Mouse (Mus musculus) heart, embryonic 15.5 days (tissue): ENCODE measurements at regions not wholly inside any gene's neighbourhood (a gene's known extent, or its start where the extent isn't known, plus 50 kb on each side); places are given as distances from the start of the nearest gene placed in this dataset.

Source experiments
- ATAC-seq: fragments of 200-750 bp; cut with Nextera tagmentation; replicated peaks from 2 replicates; pipeline ENCODE4 v1.8.0; 2017; ENCODE audit warnings: low read depth, moderate TSS enrichment; ENCODE audit not compliant: insufficient number of reproducible peaks, insufficient read depth, low FRiP score
- H3K27ac ChIP-seq: fragments of 300-500 bp; sonication (generic); 2 replicates; pipeline ENCODE4 v1.5.1; 2015; ENCODE audit warnings: mild to moderate bottlenecking, inconsistent platforms
- H3K27me3 ChIP-seq: fragments of 300-500 bp; sonication (generic); 2 replicates; pipeline ENCODE4 v1.6.1; 2015; ENCODE audit warnings: inconsistent platforms
- H3K36me3 ChIP-seq: fragments of 300-500 bp; sonication (generic); 2 replicates; pipeline ENCODE4 v1.6.1; 2015; ENCODE audit warnings: mild to moderate bottlenecking, inconsistent platforms
- H3K4me1 ChIP-seq: fragments of 300-500 bp; sonication (generic); replicated peaks from 2 replicates; pipeline ENCODE4 v1.6.1; 2015; ENCODE audit warnings: inconsistent platforms
- H3K4me2 ChIP-seq: fragments of 300-500 bp; sonication (generic); 2 replicates; pipeline ENCODE4 v1.6.1; 2015; ENCODE audit warnings: inconsistent platforms, mild to moderate bottlenecking, moderate library complexity
- H3K4me3 ChIP-seq: fragments of 300-500 bp; sonication (generic); 2 replicates; pipeline ENCODE4 v1.5.1; 2015; ENCODE audit warnings: mild to moderate bottlenecking, inconsistent platforms
- H3K9ac ChIP-seq: fragments of 300-500 bp; sonication (generic); 2 replicates; pipeline ENCODE4 v1.6.1; 2015; ENCODE audit warnings: mild to moderate bottlenecking, inconsistent platforms
- H3K9me3 ChIP-seq: fragments of 300-500 bp; sonication (generic); replicated peaks from 2 replicates; pipeline ENCODE4 v1.6.1; 2016; ENCODE audit warnings: inconsistent platforms
- WGBS: fragments of 180-500 bp; shearing (Covaris S2); methylation state at CpG from one replicate; pipeline ENCODE4 v1.1.7; 2015; ENCODE audit warnings: mixed read lengths; 5-methylcytosine and 5-hydroxymethylcytosine counted together

DNA sequence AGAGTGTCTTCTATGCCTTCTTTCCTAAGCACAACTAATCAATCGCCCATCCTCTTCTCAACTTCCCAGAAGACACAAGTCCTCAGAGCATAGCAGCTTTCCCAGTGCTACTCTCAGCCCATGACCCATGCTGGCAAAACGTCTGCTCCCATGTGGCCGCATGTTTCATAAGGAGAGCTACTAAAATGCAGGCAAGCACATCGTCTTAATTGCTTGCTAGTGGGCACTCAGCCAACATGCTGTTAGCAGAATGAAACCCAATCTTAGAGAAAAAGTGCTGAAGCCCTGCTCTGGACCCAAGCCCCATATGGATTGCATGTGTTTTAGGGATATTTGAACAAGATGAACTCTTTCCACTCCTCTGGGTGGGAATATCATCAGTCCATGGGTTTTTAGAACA lies 1348.2 kb upstream of the Zeb2 start:
- WGBS = 37% methylated on average over 4 of the region's 4 CpGs
- Histone ChIP-seq H3K4me3 (no peak overlapping the region), H3K36me3 (no peaks in the 10 kb centered on the region), H3K27me3 (no peaks in the 10 kb centered on the region), H3K9ac (no peak overlapping the region), H3K4me1 (no peaks in the 10 kb centered on the region), H3K9me3 (no peaks in the 10 kb centered on the region), H3K27ac (no peak overlapping the region), H3K4me2 (no peak overlapping the region)
- no peak for ATAC-seq

DNA sequence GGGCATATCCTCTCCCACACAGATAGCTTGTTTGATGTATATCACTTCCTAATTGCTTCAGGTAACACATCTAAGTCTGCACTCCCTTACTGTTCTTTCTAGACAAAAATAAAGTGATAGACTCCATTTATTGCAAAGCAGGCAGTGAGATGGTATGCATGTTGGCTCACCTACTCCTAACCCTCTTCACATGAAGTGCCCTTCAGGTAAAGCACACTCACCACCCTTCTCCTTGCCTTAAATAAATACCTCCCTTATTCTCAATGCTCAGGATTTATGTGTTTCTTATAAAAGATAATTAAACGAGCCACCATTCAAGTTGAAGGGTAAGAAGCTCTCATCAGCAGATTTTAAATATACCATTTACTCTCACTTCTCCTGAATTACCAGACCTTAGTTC lies 1347.7 kb upstream of the Zeb2 start:
- H3K9me3 ChIP-seq = no peaks in the 10 kb centered on the region
- no peaks in the 10 kb centered on the region for H3K36me3 ChIP-seq
- 67% methylated on average over 1 of the region's 1 CpGs for WGBS
- no peak overlapping the region for H3K4me3 ChIP-seq
- H3K4me1 ChIP-seq = no peaks in the 10 kb centered on the region
- no peaks in the 10 kb centered on the region for H3K27me3 ChIP-seq
- H3K9ac ChIP-seq = no peak overlapping the region
- no peak overlapping the region for H3K27ac ChIP-seq
- ATAC-seq = no peak
- no peak overlapping the region for H3K4me2 ChIP-seq

DNA sequence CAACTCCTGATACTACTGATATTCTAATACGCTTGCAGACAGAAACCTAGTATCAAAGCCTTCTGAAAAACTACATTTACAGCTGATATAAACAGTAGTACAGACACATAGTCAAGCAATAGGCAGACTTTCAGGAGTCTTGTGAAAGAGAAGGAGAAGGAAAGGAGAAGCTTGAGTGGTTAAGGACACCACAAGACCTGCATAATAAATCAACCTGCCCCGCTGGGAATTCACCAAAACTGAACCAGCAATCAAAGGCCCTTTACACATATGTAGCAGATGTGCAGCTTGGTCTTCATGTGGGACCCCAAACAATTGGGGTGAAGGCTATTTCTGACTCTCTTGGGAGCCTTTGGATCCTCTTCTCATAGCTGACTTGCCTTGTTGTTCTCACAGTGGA lies 1345.5 kb upstream of the Zeb2 start:
- WGBS = 75% methylated on average over 2 of the region's 2 CpGs
- ATAC-seq = no peak
- Histone ChIP-seq H3K4me1 (no peaks in the 10 kb centered on the region), H3K9me3 (no peaks in the 10 kb centered on the region), H3K27ac (no peak overlapping the region), H3K27me3 (no peaks in the 10 kb centered on the region), H3K4me3 (no peak overlapping the region), H3K9ac (no peak overlapping the region), H3K36me3 (no peaks in the 10 kb centered on the region), H3K4me2 (no peak overlapping the region)

DNA sequence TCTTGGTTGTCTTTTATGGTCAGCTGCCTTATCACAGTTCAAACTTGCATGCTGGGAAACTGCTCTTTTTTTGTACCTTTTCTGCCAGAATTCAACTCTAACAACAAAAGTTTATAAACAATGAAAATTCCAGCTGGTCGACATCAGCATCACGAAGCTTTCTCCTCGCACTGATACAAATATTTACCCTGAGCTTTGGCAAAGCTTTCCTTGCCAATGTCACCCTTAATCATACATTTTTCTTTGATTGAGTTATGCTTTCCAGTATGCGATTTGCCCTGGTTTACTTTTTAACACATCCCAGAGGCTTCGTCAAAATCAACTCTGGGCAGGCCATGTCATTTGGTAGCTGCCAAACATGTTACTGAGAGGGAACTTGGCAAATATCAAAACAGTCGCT lies 1333.5 kb upstream of the Zeb2 start:
- Histone ChIP-seq H3K36me3 (no peaks in the 10 kb centered on the region), H3K9ac (no peak overlapping the region), H3K27ac (no peak overlapping the region), H3K4me1 (no peaks in the 10 kb centered on the region), H3K27me3 (no peaks in the 10 kb centered on the region), H3K9me3 (no peaks in the 10 kb centered on the region), H3K4me3 (no peak overlapping the region), H3K4me2 (no peak overlapping the region)
- 53% methylated on average over 6 of the region's 6 CpGs for WGBS
- no peak for ATAC-seq

DNA sequence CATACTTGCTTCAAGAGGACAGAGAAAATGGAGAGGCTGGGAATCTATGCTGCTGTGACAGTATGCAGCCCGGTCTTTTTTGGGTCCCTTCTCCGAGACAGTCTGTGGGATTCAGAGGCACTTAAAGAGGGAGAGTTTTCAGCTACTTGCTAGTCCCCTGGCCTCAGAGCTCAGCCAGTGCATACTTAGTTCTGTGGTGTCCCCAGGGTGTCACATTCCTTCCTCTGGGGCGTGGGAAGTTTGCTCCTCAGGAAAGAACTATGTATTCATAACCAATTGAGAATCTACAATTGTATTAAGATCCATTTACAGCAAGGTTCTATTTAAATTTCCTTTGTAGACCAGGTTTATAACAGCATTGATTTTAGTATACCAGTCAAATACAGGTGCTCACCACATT lies 1328.1 kb upstream of the Zeb2 start:
- Histone ChIP-seq H3K27me3 (no peaks in the 10 kb centered on the region), H3K9ac (no peak overlapping the region), H3K9me3 (no peaks in the 10 kb centered on the region), H3K36me3 (no peaks in the 10 kb centered on the region), H3K4me1 (peaks cover 25% of the 10 kb centered on the region), H3K27ac (no peak overlapping the region), H3K4me2 (no peak overlapping the region), H3K4me3 (no peak overlapping the region)
- WGBS = 50% methylated on average over 3 of the region's 3 CpGs
- ATAC-seq = no peak

DNA sequence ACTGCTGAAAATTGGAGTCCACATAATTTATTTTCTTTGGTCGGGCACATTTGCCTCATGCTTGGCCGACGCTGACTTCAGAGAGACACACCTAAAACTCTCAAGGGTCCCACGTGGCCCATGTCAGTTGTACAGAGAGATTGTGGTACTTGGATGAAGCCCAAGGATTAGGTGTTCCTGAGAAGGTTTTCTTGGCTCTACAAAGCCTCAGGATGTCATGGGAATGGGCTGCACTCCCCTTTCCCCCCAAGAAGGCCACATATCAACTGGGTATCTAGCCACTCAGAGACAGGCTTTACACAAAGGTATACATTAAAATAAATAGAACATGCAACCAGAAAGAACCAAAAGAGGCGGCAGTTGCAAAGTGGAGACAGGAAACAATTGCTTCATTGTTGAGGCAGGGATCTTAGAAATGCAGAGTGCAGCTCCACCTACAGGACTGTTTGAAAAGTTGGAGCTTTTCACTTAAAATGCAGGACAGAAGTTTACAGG lies 1326.5 kb upstream of the Zeb2 start:
- H3K9ac ChIP-seq = no peak overlapping the region
- peak overlapping the region; percentile 81 for H3K27ac ChIP-seq
- peak overlapping the region; percentile 36 for H3K4me2 ChIP-seq
- peaks cover 25% of the 10 kb centered on the region for H3K4me1 ChIP-seq
- H3K36me3 ChIP-seq = no peaks in the 10 kb centered on the region
- 18% methylated on average over 5 of the region's 5 CpGs for WGBS
- H3K4me3 ChIP-seq = no peak overlapping the region
- peak; percentile 80 for ATAC-seq
- no peaks in the 10 kb centered on the region for H3K27me3 ChIP-seq
- H3K9me3 ChIP-seq = no peaks in the 10 kb centered on the region

DNA sequence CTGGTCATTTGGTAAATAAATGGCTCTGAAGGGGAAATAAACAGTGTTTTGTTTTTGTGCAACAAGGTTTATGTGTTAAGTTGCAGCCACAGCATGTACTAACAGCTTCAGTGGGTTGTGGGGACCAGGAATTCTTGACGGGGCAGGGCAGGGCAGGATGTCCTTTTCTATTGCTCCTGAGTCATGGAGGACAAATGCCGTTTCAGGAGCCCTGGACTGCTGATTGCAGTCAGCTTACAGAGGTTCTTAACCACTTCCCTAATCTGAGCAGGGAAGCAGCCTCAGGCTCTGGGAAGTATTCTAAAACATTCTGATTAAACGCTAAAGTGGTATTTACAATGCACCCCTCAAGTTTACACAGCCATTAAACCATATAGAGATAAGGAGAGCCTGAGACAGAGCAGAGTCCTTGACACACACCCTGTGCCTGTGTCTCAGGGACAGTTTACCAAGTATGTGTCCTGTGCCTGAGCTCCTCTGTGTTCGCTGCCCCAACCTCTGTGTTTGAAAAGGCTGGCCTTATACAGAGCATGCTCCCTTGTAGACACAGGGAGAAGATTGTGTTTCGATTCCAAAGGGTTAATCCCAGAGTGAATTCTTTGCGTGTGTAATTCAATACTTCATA lies 1326.0 kb upstream of the Zeb2 start:
- no peak overlapping the region for H3K9ac ChIP-seq
- H3K4me1 ChIP-seq = peaks cover 25% of the 10 kb centered on the region
- peak overlapping the region; percentile 81 for H3K27ac ChIP-seq
- no peaks in the 10 kb centered on the region for H3K9me3 ChIP-seq
- ATAC-seq = peak; percentile 72
- H3K36me3 ChIP-seq = no peaks in the 10 kb centered on the region
- no peak overlapping the region for H3K4me3 ChIP-seq
- no peaks in the 10 kb centered on the region for H3K27me3 ChIP-seq
- 22% methylated on average over 6 of the region's 6 CpGs for WGBS
- peak overlapping the region; percentile 36 for H3K4me2 ChIP-seq

DNA sequence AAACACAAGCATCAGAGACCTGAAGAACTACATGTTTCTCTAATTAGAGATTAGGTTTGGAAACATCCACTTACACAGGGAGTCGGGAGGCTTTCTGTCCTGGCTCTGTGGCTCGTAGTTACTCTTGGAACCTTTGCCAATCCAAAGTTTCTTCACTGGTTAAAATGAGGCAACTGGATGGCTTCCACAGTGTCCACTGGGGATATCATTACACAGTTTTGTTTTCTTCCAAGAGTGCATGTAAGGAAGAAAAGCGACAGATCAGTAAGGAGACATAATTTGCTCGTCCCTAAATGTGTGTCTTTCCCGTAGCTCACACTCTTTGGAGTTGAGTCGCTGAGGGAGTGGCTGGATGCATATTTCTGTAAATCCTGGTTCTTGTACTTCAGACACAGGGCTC lies 1325.4 kb upstream of the Zeb2 start:
- Histone ChIP-seq H3K4me1 (peaks cover 25% of the 10 kb centered on the region), H3K4me2 (peak overlapping the region; percentile 36; the same call in 1 of the 2 replicates), H3K27me3 (no peaks in the 10 kb centered on the region), H3K36me3 (no peaks in the 10 kb centered on the region), H3K9me3 (no peaks in the 10 kb centered on the region), H3K27ac (peak overlapping the region; percentile 81), H3K9ac (no peak overlapping the region), H3K4me3 (no peak overlapping the region)
- no peak for ATAC-seq
- WGBS = 58% methylated on average over 6 of the region's 6 CpGs

DNA sequence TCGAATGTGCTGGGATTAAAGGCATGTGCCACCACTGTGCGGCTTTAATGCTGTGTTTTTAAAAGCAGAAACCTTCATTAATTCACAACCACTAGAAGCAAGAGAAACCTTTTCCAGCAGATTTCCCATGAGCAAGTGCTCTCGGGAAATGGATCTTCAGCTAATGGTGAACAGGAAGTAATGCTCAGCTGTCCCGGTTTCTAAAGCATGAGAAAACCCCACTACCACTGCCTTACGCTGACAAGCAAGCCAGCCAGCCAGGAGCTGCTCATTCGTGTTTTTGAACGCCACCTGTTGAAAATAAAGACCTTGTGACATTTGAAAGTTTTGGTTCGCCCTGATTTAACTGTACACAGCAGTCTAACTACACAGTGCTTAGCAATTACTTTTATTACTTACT lies 1324.7 kb upstream of the Zeb2 start:
- Histone ChIP-seq H3K9ac (no peak overlapping the region), H3K9me3 (no peaks in the 10 kb centered on the region), H3K4me3 (no peak overlapping the region), H3K4me1 (peaks cover 25% of the 10 kb centered on the region), H3K27me3 (no peaks in the 10 kb centered on the region), H3K4me2 (no peak overlapping the region), H3K27ac (no peak overlapping the region), H3K36me3 (no peaks in the 10 kb centered on the region)
- ATAC-seq = no peak
- 80% methylated on average over 8 of the region's 8 CpGs for WGBS

DNA sequence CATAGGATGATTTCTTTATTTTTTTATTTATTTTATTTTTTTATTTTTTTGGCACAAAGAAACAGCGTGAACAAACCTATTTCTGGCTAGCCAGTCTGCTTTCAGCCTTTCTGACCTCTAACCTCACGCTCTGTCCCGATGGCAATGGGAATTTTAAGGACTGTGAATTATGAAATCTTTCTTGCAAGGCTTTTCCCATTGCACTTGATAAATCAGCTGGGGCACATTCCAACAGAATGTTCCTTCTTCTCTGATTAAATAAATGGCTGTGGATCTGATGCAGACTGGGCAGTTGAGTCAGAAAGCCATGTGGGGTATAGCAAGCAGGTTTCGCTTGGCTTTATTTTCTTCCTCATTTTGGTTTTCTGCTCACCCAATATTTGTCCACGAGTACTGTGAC lies 1324.2 kb upstream of the Zeb2 start:
- whole genome bisulfite sequencing = 89% methylated on average over 5 of the region's 5 CpGs
- no peaks in the 10 kb centered on the region for H3K27me3 ChIP-seq
- H3K4me3 ChIP-seq = no peak overlapping the region
- no peak overlapping the region for H3K27ac ChIP-seq
- no peak overlapping the region for H3K9ac ChIP-seq
- peaks cover 25% of the 10 kb centered on the region for H3K4me1 ChIP-seq
- H3K4me2 ChIP-seq = no peak overlapping the region
- no peaks in the 10 kb centered on the region for H3K36me3 ChIP-seq
- no peaks in the 10 kb centered on the region for H3K9me3 ChIP-seq
- ATAC-seq = no peak

DNA sequence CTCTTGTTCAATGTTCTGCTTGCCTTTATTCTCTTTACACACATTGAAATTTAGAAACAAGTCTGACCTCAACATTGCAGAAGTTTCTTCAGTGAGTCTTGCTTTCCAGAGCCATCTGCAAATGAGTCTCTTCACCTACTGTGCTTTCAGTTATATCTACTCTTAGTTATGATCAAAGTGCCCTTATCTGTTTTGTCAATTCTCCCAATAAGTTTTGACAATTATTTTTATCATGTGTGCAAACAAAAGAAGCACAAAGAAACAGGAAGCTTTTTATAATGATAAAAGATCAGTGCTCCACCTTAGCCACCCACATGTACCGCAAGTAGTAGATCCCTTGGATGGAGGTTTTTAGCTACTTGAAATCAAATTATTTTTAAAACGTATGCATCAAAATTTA lies 1322.8 kb upstream of the Zeb2 start:
- no peak overlapping the region for H3K27ac ChIP-seq
- H3K9ac ChIP-seq = no peak overlapping the region
- no peaks in the 10 kb centered on the region for H3K9me3 ChIP-seq
- H3K36me3 ChIP-seq = no peaks in the 10 kb centered on the region
- no peak overlapping the region for H3K4me2 ChIP-seq
- ATAC-seq = no peak
- peaks cover 25% of the 10 kb centered on the region for H3K4me1 ChIP-seq
- 87% methylated on average over 2 of the region's 2 CpGs for WGBS
- H3K4me3 ChIP-seq = no peak overlapping the region
- H3K27me3 ChIP-seq = no peaks in the 10 kb centered on the region

DNA sequence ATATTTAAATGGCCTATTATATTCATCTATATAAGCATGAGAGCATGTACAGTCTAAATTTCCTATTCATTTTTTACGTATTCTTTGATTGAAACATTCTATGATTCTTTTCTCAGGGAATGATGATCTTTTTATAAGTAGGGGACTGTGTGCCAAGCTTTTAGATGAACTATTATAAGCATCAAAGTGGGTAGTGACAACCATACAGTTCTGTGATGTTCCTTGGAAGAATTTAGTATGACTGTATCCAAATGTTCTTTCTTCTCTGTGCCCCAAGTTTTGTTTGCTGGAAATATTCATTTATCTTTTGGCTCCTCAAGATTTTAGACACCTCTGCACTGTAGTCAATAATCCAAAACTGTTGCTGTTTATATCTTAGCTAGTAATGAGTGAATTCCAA lies 1301.1 kb upstream of the Zeb2 start:
- WGBS = 88% methylated on average over 1 of the region's 1 CpGs
- ATAC-seq = no peak
- no peaks in the 10 kb centered on the region for H3K9me3 ChIP-seq

More for the DNA sequence above, 1301.1 kb upstream of the Zeb2 start:
- H3K4me2 ChIP-seq = no peak overlapping the region
- H3K4me1 ChIP-seq = no peaks in the 10 kb centered on the region
- no peak overlapping the region for H3K27ac ChIP-seq
- H3K4me3 ChIP-seq = no peak overlapping the region
- H3K27me3 ChIP-seq = no peaks in the 10 kb centered on the region
- H3K36me3 ChIP-seq = no peaks in the 10 kb centered on the region
- H3K9ac ChIP-seq = no peak overlapping the region
